Mouse (Mus musculus) limb, embryonic 12.5 days (tissue): ENCODE data around the gene Ctdspl. TPM values are rescaled to one million over a fixed set of nuclear protein-coding genes. Genes with fewer than 3 reads are reported as not detected.
A peak's percentile ranks its signal among the peaks of the same experiment; 100 is the strongest.

Source experiments
- ATAC-seq: fragments of 200-750 bp; cut with Nextera tagmentation; 2 replicates; pipeline ENCODE4 v1.8.0; 2017; ENCODE audit warnings: low read depth, moderate TSS enrichment; ENCODE audit not compliant: insufficient number of reproducible peaks, insufficient read depth, low FRiP score, low TSS enrichment
- H3K27ac ChIP-seq: fragments of 300-500 bp; sonication (generic); 2 replicates; pipeline ENCODE4 v1.5.1; 2016; ENCODE audit warnings: mild to moderate bottlenecking, moderate library complexity
- H3K27me3 ChIP-seq: fragments of 300-500 bp; sonication (generic); 2 replicates; pipeline ENCODE4 v1.6.1; 2016; ENCODE audit warnings: mild to moderate bottlenecking, moderate library complexity
- H3K36me3 ChIP-seq: fragments of 300-500 bp; sonication (generic); 2 replicates; pipeline ENCODE4 v1.6.1; 2016; ENCODE audit warnings: mild to moderate bottlenecking, moderate library complexity
- H3K4me1 ChIP-seq: fragments of 300-500 bp; sonication (generic); replicated peaks from 2 replicates; pipeline ENCODE4 v1.6.1; 2016
- H3K4me2 ChIP-seq: fragments of 300-500 bp; sonication (generic); 2 replicates; pipeline ENCODE4 v1.6.1; 2016; ENCODE audit warnings: mild to moderate bottlenecking, moderate library complexity
- H3K4me3 ChIP-seq: fragments of 300-500 bp; sonication (generic); replicated peaks from 2 replicates; pipeline ENCODE4 v1.5.1; 2016; ENCODE audit warnings: mild to moderate bottlenecking
- H3K9ac ChIP-seq: fragments of 300-500 bp; sonication (generic); replicated peaks from 2 replicates; pipeline ENCODE4 v1.6.1; 2016; ENCODE audit warnings: mild to moderate bottlenecking, moderate library complexity
- H3K9me3 ChIP-seq: fragments of 300-500 bp; sonication (generic); 2 replicates; pipeline ENCODE4 v1.6.1; 2016; ENCODE audit warnings: mild to moderate bottlenecking, moderate library complexity
- WGBS: fragments of 180-500 bp; shearing (Covaris S2); methylation state at CpG from one replicate; pipeline ENCODE4 v1.1.7; 2016; 5-methylcytosine and 5-hydroxymethylcytosine counted together
- polyA plus RNA-seq: library from polyadenylated mRNA; unstranded; fragments of >200 nt; fragmentation: Nextera tagmentation; extraction: Ambion mirVana; gene quantifications from 2 replicates; pipeline ENCODE4 v1.2.1, GENCODE M21; 2016

Gene Ctdspl
- polyA plus RNA-seq, 1 experiment from 2014 or later = 19.2 TPM

- Histone ChIP-seq H3K4me2 (no peak overlapping the region), H3K4me3 (no peak overlapping the region), H3K27me3 (no peaks in the 10 kb centered on the region), H3K36me3 (peaks cover 39% of the 10 kb centered on the region), H3K9ac (no peak overlapping the region), H3K27ac (no peak overlapping the region), H3K9me3 (no peaks in the 10 kb centered on the region), H3K4me1 (peaks cover 43% of the 10 kb centered on the region)
- WGBS = 92% methylated on average over 7 of the region's 7 CpGs
- ATAC-seq = no peak
Observed at GRCm38 (mm10) chr9:119027337-119027736, 101.1 kb downstream of the Ctdspl start.

GRCm38 (mm10) chr9:119028226-119029195 is 102.3 kb downstream of the Ctdspl start:
- no peak for ATAC-seq
- Histone ChIP-seq H3K4me1 (peaks cover 54% of the 10 kb centered on the region), H3K27me3 (no peaks in the 10 kb centered on the region), H3K36me3 (peaks cover 39% of the 10 kb centered on the region), H3K9ac (no peak overlapping the region), H3K27ac (no peak overlapping the region), H3K4me3 (no peak overlapping the region), H3K9me3 (no peaks in the 10 kb centered on the region), H3K4me2 (no peak overlapping the region)
- 94% methylated on average over 27 of the region's 27 CpGs for WGBS

GRCm38 (mm10) chr9:119029568-119029967 is 103.3 kb downstream of the Ctdspl start:
- Histone ChIP-seq H3K4me3 (no peak overlapping the region), H3K4me1 (peaks cover 57% of the 10 kb centered on the region), H3K27me3 (no peaks in the 10 kb centered on the region), H3K4me2 (no peak overlapping the region), H3K27ac (no peak overlapping the region), H3K9ac (no peak overlapping the region), H3K9me3 (no peaks in the 10 kb centered on the region), H3K36me3 (peaks cover 42% of the 10 kb centered on the region)
- no peak for ATAC-seq
- 56% methylated on average over 7 of the region's 7 CpGs for WGBS

- Histone ChIP-seq H3K4me1 (peaks cover 54% of the 10 kb centered on the region), H3K36me3 (peaks cover 52% of the 10 kb centered on the region), H3K9me3 (no peaks in the 10 kb centered on the region), H3K4me3 (no peak overlapping the region), H3K4me2 (no peak overlapping the region), H3K9ac (0 out of 2 replicates have a peak overlapping the region, but pooled peaks have one; percentile 1), H3K27me3 (no peaks in the 10 kb centered on the region), H3K27ac (peak overlapping the region; percentile 94)
- 70% methylated on average over 4 of the region's 4 CpGs for whole genome bisulfite sequencing
- no peak for ATAC-seq
Observed at GRCm38 (mm10) chr9:119031038-119031437, 104.8 kb downstream of the Ctdspl start.

- 0 out of 2 replicates have a peak overlapping the region, but pooled peaks have one; percentile 15 for H3K4me2 ChIP-seq
- no peaks in the 10 kb centered on the region for H3K9me3 ChIP-seq
- peaks cover 59% of the 10 kb centered on the region for H3K36me3 ChIP-seq
- H3K4me3 ChIP-seq = no peak overlapping the region
- H3K9ac ChIP-seq = 0 out of 2 replicates have a peak overlapping the region, but pooled peaks have one; percentile 1
- H3K27me3 ChIP-seq = no peaks in the 10 kb centered on the region
- peaks cover 60% of the 10 kb centered on the region for H3K4me1 ChIP-seq
- WGBS = 68% methylated on average over 14 of the region's 14 CpGs
- no peak for ATAC-seq
- H3K27ac ChIP-seq = peak overlapping the region; percentile 94
Observed at GRCm38 (mm10) chr9:119031772-119032171, 105.5 kb downstream of the Ctdspl start.

- WGBS = 40% methylated on average over 9 of the region's 9 CpGs
- Histone ChIP-seq H3K9ac (peak overlapping the region; percentile 23; the same call in 1 of the 2 replicates), H3K27ac (peak overlapping the region; percentile 94), H3K4me3 (no peak overlapping the region), H3K9me3 (no peaks in the 10 kb centered on the region), H3K4me2 (0 out of 2 replicates have a peak overlapping the region, but pooled peaks have one; percentile 15), H3K4me1 (peaks cover 67% of the 10 kb centered on the region), H3K27me3 (no peaks in the 10 kb centered on the region), H3K36me3 (peaks cover 56% of the 10 kb centered on the region)
- ATAC-seq = 0 out of 2 replicates have a peak, but pooled peaks have one; percentile 14
Observed at GRCm38 (mm10) chr9:119032538-119032937, 106.3 kb downstream of the Ctdspl start.

- no peak for ATAC-seq
- Histone ChIP-seq H3K4me3 (no peak overlapping the region), H3K4me2 (0 out of 2 replicates have a peak overlapping the region, but pooled peaks have one; percentile 15), H3K27ac (peak overlapping the region; percentile 94), H3K9ac (peak overlapping the region; percentile 9; the same call in 1 of the 2 replicates), H3K9me3 (no peaks in the 10 kb centered on the region), H3K36me3 (peaks cover 56% of the 10 kb centered on the region), H3K4me1 (peaks cover 71% of the 10 kb centered on the region), H3K27me3 (no peaks in the 10 kb centered on the region)
- WGBS = 73% methylated on average over 19 of the region's 19 CpGs
Observed at GRCm38 (mm10) chr9:119033111-119033921, 107.1 kb downstream of the Ctdspl start.

- 73% methylated on average over 8 of the region's 8 CpGs for WGBS
- no peak for ATAC-seq
- Histone ChIP-seq H3K36me3 (peaks cover 59% of the 10 kb centered on the region), H3K27ac (peak overlapping the region; percentile 94), H3K9ac (no peak overlapping the region), H3K4me3 (no peak overlapping the region), H3K27me3 (no peaks in the 10 kb centered on the region), H3K4me2 (no peak overlapping the region), H3K4me1 (peaks cover 71% of the 10 kb centered on the region), H3K9me3 (no peaks in the 10 kb centered on the region)
Observed at GRCm38 (mm10) chr9:119034069-119034468, 107.8 kb downstream of the Ctdspl start.

GRCm38 (mm10) chr9:119034676-119035665 is 108.7 kb downstream of the Ctdspl start:
- peak overlapping the region; percentile 94; the same call in 1 of the 2 replicates for H3K27ac ChIP-seq
- no peaks in the 10 kb centered on the region for H3K9me3 ChIP-seq
- H3K36me3 ChIP-seq = peaks cover 59% of the 10 kb centered on the region
- H3K4me1 ChIP-seq = peaks cover 67% of the 10 kb centered on the region
- no peaks in the 10 kb centered on the region for H3K27me3 ChIP-seq
- H3K4me2 ChIP-seq = no peak overlapping the region
- WGBS = 72% methylated on average over 29 of the region's 29 CpGs
- no peak overlapping the region for H3K9ac ChIP-seq
- no peak for ATAC-seq
- no peak overlapping the region for H3K4me3 ChIP-seq

GRCm38 (mm10) chr9:119035836-119036235 is 109.6 kb downstream of the Ctdspl start:
- H3K4me1 ChIP-seq = peaks cover 66% of the 10 kb centered on the region
- H3K9ac ChIP-seq = no peak overlapping the region
- 0 out of 2 replicates have a peak overlapping the region, but pooled peaks have one; percentile 25 for H3K27ac ChIP-seq
- H3K27me3 ChIP-seq = no peaks in the 10 kb centered on the region
- no peak overlapping the region for H3K4me3 ChIP-seq
- H3K4me2 ChIP-seq = no peak overlapping the region
- ATAC-seq = no peak
- WGBS = 81% methylated on average over 7 of the region's 7 CpGs
- H3K36me3 ChIP-seq = peaks cover 58% of the 10 kb centered on the region
- no peaks in the 10 kb centered on the region for H3K9me3 ChIP-seq
